Mouse (Mus musculus): Measurements from ENCODE around the gene Cabin1. TPM values are rescaled to one million over a fixed set of nuclear protein-coding genes. Genes with fewer than 3 reads are reported as not detected.

The Cabin1 gene
- polyA plus RNA-seq, 1 experiment: 64.0 TPM

DNA sequence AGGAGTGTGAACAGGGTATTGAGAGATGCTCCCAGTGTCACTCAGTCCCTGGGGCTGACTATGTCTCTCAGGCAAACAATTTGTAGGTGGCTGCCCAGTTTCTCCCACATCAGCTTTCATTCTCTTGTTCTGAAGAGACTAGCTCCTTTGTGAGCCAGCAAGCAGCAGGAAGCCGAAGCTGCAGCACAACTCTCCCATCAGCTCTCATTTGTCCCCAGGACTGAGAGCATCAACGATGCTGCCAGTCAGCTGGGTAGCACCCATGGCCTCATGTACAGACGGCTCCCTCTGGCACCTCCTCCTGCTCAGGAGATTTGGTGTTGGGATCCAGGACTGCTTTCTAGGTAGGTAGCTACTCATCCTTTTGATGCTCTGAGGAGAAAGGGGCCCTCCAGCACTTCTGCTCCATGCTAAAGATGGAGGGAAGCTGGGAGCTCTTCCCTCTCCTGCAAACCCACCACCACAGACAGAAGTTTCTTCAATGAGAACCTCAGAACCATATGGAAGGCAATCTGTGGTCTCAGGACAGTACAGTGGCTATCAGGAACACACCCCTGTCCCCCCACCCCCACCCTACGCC, 97.6 kb downstream of the Cabin1 start:
- TF ChIP-seq GATA1 (IDR thresholded peaks at IDR 0.05; ENCODE audit: low read length): no peak

DNA sequence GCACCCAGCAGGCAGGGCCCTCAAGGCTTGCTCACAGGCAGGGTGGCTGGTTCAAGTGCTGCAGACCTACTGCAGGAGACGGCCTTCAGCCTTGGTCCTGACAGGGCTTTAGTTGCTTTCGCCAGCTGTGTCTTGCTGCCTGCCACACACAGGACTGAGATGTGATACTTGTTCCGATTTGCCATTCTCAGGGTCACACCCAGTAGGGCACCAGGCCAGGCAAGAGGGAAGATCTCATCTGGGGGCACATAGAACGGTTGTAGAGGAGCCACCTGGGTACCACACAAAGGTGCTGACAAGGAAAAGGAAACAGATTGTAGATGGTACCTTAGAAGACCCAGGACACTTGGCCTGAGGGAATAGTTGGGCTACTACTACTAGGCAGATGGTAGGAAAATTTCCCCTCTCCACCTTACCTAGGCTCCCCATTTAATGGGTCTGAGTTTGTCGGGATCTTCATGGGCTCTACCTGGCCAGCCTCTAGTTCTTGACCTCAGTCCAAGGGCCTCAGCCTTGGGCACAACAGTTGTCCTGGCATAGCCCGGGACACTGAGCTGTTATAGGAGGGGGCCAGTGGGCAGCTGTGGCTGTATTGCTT, 99.4 kb downstream of the Cabin1 start:
- TF ChIP-seq GATA1 (IDR thresholded peaks at IDR 0.05; ENCODE audit: low read length): no peak

DNA sequence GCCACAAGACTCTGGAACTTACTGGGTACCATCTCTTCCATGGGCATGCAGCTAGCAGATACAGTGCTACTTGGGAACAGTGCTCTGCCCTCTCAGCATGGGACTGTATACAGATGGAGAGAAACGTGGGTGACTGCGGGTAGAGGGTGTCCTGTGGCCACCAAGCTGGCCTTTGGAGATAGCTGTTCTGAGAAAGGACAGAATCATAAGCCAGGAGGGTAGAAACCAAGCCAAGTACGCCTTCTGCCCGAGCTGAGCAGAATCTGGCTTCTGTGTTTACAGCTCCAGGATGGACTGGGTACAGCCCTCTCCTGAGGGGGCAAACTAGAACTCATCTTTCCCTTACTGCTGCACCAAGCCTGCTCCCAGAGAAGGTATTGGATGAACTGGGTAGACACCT, 101.6 kb downstream of the Cabin1 start:
- TF ChIP-seq GATA1 (IDR thresholded peaks at IDR 0.05; ENCODE audit: low read length): no peak

DNA sequence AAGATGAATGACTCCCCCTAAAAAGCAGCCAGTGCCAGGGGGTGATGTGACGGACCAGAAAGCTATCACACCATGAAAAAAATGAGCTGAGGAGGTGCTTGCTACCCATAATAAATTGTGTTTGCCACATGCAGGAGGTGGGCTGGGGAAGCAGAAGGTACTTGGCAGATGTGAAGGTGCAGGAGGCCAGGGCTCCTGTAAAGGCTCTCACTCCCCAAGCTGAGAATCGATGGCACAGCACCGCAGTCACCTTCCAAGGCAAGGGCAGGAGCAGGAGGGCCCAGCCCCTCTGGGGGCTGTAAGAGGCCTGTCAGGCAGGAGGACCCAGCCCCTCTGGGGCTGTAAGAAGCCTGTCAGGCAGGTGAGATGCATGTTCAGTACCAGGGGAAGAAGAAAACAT, 102.3 kb downstream of the Cabin1 start:
- no peak for TF ChIP-seq GATA1 (IDR thresholded peaks at IDR 0.05; ENCODE audit: low read length)

DNA sequence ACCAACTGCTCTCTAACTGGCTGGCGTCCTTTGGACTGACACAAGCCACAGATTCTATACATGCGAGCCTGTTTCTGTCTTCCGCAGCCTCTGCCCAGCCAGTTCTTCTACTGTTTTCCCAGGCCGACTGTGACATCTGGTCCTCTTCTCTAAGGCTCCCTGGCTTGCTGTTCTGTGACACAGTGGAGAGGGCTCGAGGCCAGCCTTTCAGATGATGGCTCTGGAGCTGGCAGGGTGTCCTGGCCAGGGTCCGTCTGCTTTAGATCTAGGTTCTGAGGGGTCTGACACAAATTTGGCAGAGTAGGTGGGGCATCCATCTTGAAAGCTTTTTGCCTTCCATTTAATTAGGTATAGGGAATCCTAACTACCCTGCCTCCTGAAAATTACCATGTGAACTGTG, 102.8 kb downstream of the Cabin1 start:
- TF ChIP-seq GATA1 (IDR thresholded peaks at IDR 0.05; ENCODE audit: low read length): no peak

DNA sequence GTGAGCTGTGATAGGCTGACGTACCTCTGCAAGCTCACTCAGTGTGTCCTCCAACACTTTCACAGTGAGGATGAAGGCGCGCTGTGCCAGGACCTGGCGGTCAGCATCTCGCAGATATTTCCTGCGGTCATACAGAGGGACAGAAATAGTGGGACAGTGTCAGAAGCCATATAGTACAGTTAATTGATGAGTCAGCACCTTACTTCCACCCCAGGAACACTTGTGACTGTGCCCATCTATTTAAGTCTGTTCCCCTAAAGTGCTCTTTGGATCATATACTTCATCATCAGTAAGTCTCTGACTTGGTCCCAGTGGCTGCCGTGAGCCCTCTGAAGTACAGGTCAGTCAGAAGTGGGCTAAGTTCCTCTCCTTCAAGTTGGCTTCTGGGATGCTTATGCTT, 106.4 kb downstream of the Cabin1 start:
- no peak for TF ChIP-seq GATA1 (IDR thresholded peaks at IDR 0.05; ENCODE audit: low read length)

DNA sequence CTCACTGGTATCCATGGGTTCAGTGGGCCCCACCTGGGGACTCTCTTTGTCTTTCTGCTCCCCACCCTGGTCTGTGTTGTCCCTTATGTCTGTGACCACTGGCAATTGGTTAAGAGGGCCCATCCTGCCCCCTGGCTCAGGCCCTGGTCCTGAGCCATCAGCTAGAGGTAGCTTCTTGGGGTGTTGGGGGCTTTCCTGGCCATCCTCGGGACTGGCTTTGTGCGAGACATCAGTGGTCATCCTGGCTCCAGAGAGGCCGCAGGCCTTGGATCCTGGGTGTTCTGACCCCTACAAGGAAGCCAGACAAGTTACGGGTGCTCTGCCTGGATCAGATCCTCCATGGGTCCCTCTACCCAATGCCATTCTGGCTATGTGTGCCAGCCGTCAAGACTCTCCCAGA, 107.0 kb downstream of the Cabin1 start:
- no peak for TF ChIP-seq GATA1 (IDR thresholded peaks at IDR 0.05; ENCODE audit: low read length)

DNA sequence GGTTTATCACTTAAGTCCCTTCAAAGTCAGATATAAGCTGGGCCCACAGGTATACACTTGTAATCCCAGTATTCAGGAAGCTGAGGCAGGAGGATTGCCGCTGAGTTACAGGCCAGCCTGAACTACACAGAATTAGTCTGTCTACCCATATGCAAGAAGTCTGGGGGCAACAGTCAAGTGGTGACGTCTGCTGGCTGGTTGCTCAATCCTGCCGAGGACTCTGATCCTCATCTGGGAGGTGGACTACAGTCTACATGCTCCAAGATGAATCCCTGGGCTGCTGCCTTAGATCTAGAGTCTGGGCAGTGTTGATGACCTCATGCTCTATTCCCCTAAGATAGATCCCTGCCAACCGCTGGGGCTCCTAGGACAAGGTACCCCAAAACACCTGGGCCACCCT, 110.1 kb downstream of the Cabin1 start:
- no peak for TF ChIP-seq GATA1 (IDR thresholded peaks at IDR 0.05; ENCODE audit: low read length)

DNA sequence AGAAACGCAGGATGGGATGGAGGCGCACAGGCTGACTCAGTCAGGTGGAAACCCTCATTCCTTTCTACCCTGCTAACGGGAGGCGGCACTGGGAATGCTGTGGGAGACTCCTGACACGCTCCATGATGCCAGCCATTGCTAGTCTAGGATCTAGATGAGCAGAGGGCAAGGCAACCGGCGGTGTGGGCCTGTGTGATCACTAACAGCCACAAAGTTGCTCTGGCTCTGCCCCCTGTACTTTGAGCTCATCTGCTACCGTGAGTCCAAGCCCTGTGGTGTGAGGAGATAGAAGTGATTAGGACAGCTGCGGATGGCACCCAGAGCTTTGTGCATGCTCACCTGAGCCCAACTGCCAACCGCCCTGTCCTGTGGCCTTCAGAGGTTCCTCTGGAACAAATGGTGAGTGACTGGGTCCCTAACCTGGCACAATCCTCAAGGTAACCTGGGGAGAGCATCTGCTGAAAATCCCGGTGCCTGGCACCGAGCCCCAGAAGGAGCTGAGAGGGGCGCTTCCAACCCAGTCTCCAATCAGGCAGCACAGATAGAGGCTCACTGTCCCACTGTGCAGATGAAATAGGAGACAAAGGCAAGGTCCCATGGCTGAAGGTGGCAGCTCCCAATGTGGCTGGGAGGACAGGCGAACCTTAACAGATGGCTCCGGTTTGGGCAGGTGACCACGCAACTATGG, 112.6 kb downstream of the Cabin1 start:
- TF ChIP-seq GATA1 (IDR thresholded peaks at IDR 0.05; ENCODE audit: low read length): no peak

DNA sequence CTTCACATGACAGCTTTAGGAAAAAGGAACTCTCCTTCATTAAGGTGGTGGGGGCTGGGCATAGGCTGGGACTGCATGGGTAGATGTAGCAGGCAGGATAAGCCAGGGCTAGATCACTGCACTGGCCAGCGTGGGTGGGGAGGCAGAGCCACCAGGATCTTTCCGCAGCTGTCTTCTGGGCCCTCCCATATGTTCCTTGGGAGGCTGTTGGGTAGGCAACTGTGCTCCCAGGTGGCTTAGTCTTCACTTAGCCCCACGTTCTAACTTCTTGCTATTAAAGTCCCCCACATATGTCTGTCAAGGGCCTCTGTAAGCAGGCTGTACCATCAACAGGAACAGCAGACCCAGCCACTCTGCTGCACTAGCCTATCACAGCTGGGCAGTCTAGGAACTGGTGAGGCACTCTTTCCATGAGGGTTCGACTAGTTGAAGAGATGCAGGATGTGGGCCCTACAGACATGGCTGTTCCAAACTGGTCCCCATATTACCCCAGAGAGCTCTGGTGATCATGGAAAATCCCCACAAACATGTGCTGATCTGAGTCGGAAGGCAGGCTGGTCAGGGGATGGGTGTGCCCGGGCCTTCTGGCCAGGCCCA, 113.7 kb downstream of the Cabin1 start:
- TF ChIP-seq GATA1 (IDR thresholded peaks at IDR 0.05; ENCODE audit: low read length): no peak

DNA sequence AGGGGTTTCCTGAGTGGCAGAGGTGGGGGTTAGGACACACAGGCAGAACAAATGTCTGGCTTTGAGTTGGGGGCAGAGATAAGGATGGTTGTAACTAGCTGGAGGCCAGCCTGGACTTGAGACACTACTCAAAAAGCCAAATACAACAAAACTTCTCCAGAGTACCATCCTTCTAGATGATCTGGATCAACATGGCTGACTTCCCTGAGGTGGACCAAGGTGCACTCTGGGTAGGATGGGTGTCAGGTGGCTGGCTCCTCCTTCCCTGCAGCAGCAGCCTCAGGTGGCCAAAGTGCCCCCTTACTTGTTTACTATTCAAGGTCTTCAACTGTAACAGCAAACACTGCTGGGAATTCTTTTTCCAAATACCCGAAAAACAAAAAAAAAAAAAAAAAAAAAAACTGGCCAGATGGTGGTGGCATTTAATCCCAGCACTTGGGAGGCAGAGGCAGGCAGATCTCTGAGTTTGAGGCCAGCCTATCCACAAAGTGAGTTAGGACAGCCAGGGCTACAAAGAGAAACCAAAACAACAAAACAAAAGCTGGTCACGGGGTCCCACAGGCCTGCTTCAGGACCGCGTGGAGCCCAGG, 114.6 kb downstream of the Cabin1 start:
- TF ChIP-seq GATA1 (IDR thresholded peaks at IDR 0.05; ENCODE audit: low read length): no peak

DNA sequence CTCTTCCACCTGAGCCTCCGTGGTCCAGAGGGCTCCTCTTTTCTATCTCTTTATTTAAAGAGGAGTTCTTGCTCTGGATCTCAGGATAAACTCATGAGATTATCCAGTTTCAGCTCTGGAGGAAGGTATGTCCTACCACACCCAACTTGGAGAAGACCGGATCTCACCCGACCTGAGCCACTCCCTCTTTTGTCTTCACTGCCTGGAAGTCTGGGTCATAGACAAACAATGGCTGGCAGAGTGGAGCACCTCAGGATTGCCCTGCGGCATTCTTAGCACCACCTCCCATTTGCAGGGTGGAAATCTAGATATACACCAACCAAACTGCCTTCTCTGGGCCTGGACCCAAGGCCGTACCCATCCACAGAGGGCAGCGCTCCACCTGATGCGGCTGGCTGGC, 115.1 kb downstream of the Cabin1 start:
- TF ChIP-seq GATA1 (IDR thresholded peaks at IDR 0.05; ENCODE audit: low read length): no peak

DNA sequence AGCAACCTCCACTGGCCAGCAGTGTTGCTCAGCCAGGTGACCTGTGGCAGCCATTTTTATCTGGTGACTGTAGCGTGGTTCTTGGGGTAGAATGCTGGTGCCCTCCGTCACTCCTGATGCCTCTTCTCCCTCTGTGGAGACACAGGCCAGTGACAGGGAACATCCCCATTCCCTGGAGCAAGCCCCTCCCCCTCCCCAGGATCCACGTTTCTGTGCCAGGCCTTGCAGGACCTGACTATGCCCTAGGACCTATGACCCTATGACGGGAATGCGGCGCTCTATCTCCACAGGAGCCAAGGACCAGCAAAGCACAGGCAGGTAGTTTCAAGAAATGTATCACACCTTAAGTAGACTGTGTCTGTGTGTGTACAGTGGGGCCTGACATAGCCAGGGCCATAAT, 116.0 kb downstream of the Cabin1 start:
- TF ChIP-seq GATA1 (IDR thresholded peaks at IDR 0.05; ENCODE audit: low read length): no peak

DNA sequence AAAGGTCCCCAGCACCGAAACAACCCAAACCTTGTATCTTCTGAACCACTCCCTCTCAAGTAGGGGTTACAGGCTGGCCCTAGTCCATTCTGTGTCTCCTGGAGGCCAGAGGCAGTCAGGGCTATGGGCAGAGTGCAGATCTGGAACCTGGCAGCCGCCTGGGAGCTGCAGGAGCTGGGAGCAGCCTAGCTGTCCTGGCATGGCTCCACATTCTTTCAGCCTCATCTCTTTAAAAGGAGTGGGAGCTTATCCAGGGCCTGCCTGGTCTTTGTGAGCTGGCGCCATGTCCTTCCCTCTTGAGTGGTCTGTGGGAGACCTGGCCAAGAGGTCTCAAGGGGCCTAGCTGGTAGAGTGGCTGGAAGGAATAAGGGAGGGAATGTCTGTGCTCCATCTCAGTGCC, 116.8 kb downstream of the Cabin1 start:
- no peak for TF ChIP-seq GATA1 (IDR thresholded peaks at IDR 0.05; ENCODE audit: low read length)

DNA sequence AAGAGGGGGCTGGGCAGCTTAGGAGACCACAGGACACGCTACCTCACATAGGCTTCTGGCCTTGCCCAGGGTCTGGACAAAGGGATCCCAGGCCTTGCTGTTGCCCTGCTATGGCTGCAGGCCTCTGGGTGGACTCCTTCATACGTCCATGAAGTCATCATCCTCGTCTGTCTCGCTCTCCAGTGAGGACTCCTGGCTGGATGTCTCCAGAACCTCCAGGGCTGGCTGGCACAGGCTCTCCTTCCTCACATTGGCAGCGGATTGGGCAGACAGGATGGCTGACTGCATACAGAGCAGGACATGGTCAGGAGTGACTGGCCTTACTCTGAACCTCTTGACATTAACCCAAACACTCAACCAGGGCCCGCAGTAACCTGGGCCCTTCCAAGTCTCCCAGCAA, 117.7 kb downstream of the Cabin1 start:
- no peak for TF ChIP-seq GATA1 (IDR thresholded peaks at IDR 0.05; ENCODE audit: low read length)

DNA sequence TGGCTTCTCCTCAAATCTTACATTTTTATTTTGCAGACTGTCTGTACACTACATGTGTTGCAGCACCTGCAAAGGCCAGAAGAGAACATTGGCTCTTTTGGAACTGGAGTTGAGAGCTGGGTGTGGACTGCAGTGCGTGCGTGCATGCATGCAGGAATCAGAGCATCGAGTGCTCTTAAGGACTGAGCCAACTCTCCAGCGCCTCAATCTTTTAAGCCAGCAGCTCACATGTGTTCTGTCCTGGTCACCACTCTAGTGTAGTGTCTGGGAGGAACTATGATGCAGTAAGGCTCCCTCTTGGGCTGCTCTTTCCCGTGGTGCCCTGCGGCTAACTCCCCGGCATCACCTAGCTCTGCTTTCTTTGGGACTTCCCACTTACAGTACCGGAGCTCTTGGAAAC, 118.5 kb downstream of the Cabin1 start:
- no peak for TF ChIP-seq GATA1 (IDR thresholded peaks at IDR 0.05; ENCODE audit: low read length)

Data from G1E-ER4 (cell line).